Mouse (Mus musculus) testis, postnatal 10 days (tissue): ENCODE measurements around the gene Mfsd13b.
A peak's percentile ranks its signal among the peaks of the same experiment; 100 is the strongest.
"Not testable (repeated sequence)": the region's sequence is repeated elsewhere in the genome, so short reads cannot be mapped to it uniquely, and the experiment has no call there.

Experiments used
- DNase-seq: peaks from one replicate; pipeline ENCODE4 v3.0.0; 2021; ENCODE audit warnings: low spot score

The Mfsd13b gene

GRCm38 (mm10) chr7:120982200-120982841 lies at the start of gene Mfsd13b, which contains the start of gene Cdr2:
Gene Mfsd13b, plus strand, starts transcription at chr7:120982509.
Gene Cdr2, minus strand, starts transcription at chr7:120982312.
- peak; percentile 88 for DNase-seq

- DNase-seq: no peak
Measured at GRCm38 (mm10) chr7:120933110-120933509, 49.2 kb upstream of the Mfsd13b start.

- no peak for DNase-seq
Measured at GRCm38 (mm10) chr7:120933680-120934195, 48.6 kb upstream of the Mfsd13b start.

GRCm38 (mm10) chr7:120934716-120935115 lies 47.6 kb upstream of the Mfsd13b start:
- no peak for DNase-seq

GRCm38 (mm10) chr7:120936522-120936921 lies 45.8 kb upstream of the Mfsd13b start:
- no peak for DNase-seq

- no peak for DNase-seq
Measured at GRCm38 (mm10) chr7:120938206-120938605, 44.1 kb upstream of the Mfsd13b start.

- no peak for DNase-seq
Measured at GRCm38 (mm10) chr7:120940343-120940742, 42.0 kb upstream of the Mfsd13b start.

- DNase-seq: no peak
Measured at GRCm38 (mm10) chr7:120941214-120941613, 41.1 kb upstream of the Mfsd13b start.

GRCm38 (mm10) chr7:120942506-120942905 lies 39.8 kb upstream of the Mfsd13b start:
- DNase-seq: no peak

- DNase-seq: no peak
Measured at GRCm38 (mm10) chr7:120943936-120944509, 38.3 kb upstream of the Mfsd13b start.

- DNase-seq: not testable (repeated sequence)
Measured at GRCm38 (mm10) chr7:120953591-120953990, 28.7 kb upstream of the Mfsd13b start.

- DNase-seq: no peak
Measured at GRCm38 (mm10) chr7:120960116-120960515, 22.2 kb upstream of the Mfsd13b start.

GRCm38 (mm10) chr7:120960601-120961000 lies 21.7 kb upstream of the Mfsd13b start:
- DNase-seq: no peak

GRCm38 (mm10) chr7:120961893-120962292 lies 20.4 kb upstream of the Mfsd13b start:
- DNase-seq: no peak

- DNase-seq: no peak
Measured at GRCm38 (mm10) chr7:120963126-120963525, 19.2 kb upstream of the Mfsd13b start.

- no peak for DNase-seq
Measured at GRCm38 (mm10) chr7:120969221-120969620, 13.1 kb upstream of the Mfsd13b start.

- DNase-seq: no peak
Measured at GRCm38 (mm10) chr7:120970112-120970511, 12.2 kb upstream of the Mfsd13b start.

- not testable (repeated sequence) for DNase-seq
Measured at GRCm38 (mm10) chr7:120972471-120972870, 9.8 kb upstream of the Mfsd13b start.

GRCm38 (mm10) chr7:120974001-120974400 lies 8.3 kb upstream of the Mfsd13b start:
- no peak for DNase-seq

GRCm38 (mm10) chr7:120977063-120977462 lies 5.2 kb upstream of the Mfsd13b start:
- DNase-seq: no peak

GRCm38 (mm10) chr7:120980041-120980440 lies 2.3 kb upstream of the Mfsd13b start:
- no peak for DNase-seq

GRCm38 (mm10) chr7:120980931-120981924 lies 1.1 kb upstream of the Mfsd13b start:
- DNase-seq: peak; percentile 69
